Mouse (Mus musculus): ENCODE measurements around the gene Suco. TPM values are rescaled to one million over a fixed set of nuclear protein-coding genes. Genes with fewer than 3 reads are reported as not detected.

The Suco gene
- polyA plus RNA-seq, 1 experiment from 2014 or later = 42.1 TPM

- ATAC-seq (ENCODE audit: low FRiP score, low read depth) = no peak
- Histone ChIP-seq H3K4me3 (no peak overlapping the region), H3K9me3 (no peaks in the 10 kb centered on the region), H3K27ac (replicated peaks) (no peak overlapping the region), H3K36me3 (no peaks in the 10 kb centered on the region), H3K4me1 (no peaks in the 10 kb centered on the region), H3K27me3 (no peaks in the 10 kb centered on the region), H3K4me2 (replicated peaks) (no peak overlapping the region), H3K9ac (replicated peaks) (no peak overlapping the region)
- 91% methylated on average over 12 of the region's 12 CpGs for WGBS
Measured at GRCm38 (mm10) chr1:161887679-161888260, 11.3 kb upstream of the Suco start.

GRCm38 (mm10) chr1:161885762-161886161, 9.3 kb upstream of the Suco start:
- Histone ChIP-seq H3K4me3 (no peak overlapping the region), H3K27ac (replicated peaks) (no peak overlapping the region), H3K4me1 (no peaks in the 10 kb centered on the region), H3K9ac (replicated peaks) (no peak overlapping the region), H3K9me3 (no peaks in the 10 kb centered on the region), H3K36me3 (no peaks in the 10 kb centered on the region), H3K27me3 (no peaks in the 10 kb centered on the region), H3K4me2 (replicated peaks) (no peak overlapping the region)
- WGBS = 73% methylated on average over 1 of the region's 1 CpGs
- ATAC-seq (ENCODE audit: low FRiP score, low read depth) = no peak

- 23% methylated on average over 5 of the region's 5 CpGs for WGBS
- ATAC-seq (ENCODE audit: low FRiP score, low read depth) = no peak
- H3K4me3 ChIP-seq = peak overlapping the region; percentile 89
- no peaks in the 10 kb centered on the region for H3K36me3 ChIP-seq
- H3K4me1 ChIP-seq = peaks cover 23% of the 10 kb centered on the region
- no peak overlapping the region for H3K27ac ChIP-seq (replicated peaks)
- peak overlapping the region; percentile 47; the same call in 1 of the 2 replicates for H3K9ac ChIP-seq (replicated peaks)
- H3K9me3 ChIP-seq = no peaks in the 10 kb centered on the region
- peak overlapping the region; percentile 56 for H3K4me2 ChIP-seq (replicated peaks)
- no peaks in the 10 kb centered on the region; the same call in 1 of the 2 replicates for H3K27me3 ChIP-seq
Measured at GRCm38 (mm10) chr1:161877580-161878142, 1.2 kb upstream of the Suco start.

GRCm38 (mm10) chr1:161875706-161876552, 553 bp downstream of the Suco start:
- peaks cover 23% of the 10 kb centered on the region for H3K4me1 ChIP-seq
- H3K27me3 ChIP-seq = no peaks in the 10 kb centered on the region; the same call in 1 of the 2 replicates
- WGBS = under 1% methylated on average over 34 of the region's 34 CpGs
- no peaks in the 10 kb centered on the region for H3K9me3 ChIP-seq
- peak overlapping the region; percentile 89 for H3K4me3 ChIP-seq
- H3K4me2 ChIP-seq (replicated peaks) = peak overlapping the region; percentile 85
- no peaks in the 10 kb centered on the region for H3K36me3 ChIP-seq
- no peak; the same call in 1 of the 2 replicates for ATAC-seq (ENCODE audit: low FRiP score, low read depth)
- H3K27ac ChIP-seq (replicated peaks) = peak overlapping the region; percentile 98
- peak overlapping the region; percentile 88 for H3K9ac ChIP-seq (replicated peaks)

GRCm38 (mm10) chr1:161869422-161869821, 7.1 kb downstream of the Suco start:
- Histone ChIP-seq H3K4me2 (replicated peaks) (no peak overlapping the region), H3K4me3 (no peak overlapping the region), H3K27ac (replicated peaks) (no peak overlapping the region), H3K9me3 (no peaks in the 10 kb centered on the region), H3K9ac (replicated peaks) (no peak overlapping the region), H3K4me1 (peaks cover 7% of the 10 kb centered on the region), H3K27me3 (no peaks in the 10 kb centered on the region), H3K36me3 (no peaks in the 10 kb centered on the region)
- ATAC-seq (ENCODE audit: low FRiP score, low read depth) = no peak
- WGBS = 94% methylated on average over 1 of the region's 1 CpGs

GRCm38 (mm10) chr1:161868413-161868812, 8.1 kb downstream of the Suco start:
- H3K4me1 ChIP-seq = 0 out of 2 replicates have a peak, but pooled peaks cover 2% of the 10 kb centered on the region
- H3K4me3 ChIP-seq = no peak overlapping the region
- H3K36me3 ChIP-seq = no peaks in the 10 kb centered on the region
- no peak for ATAC-seq (ENCODE audit: low FRiP score, low read depth)
- H3K27me3 ChIP-seq = no peaks in the 10 kb centered on the region
- H3K9ac ChIP-seq (replicated peaks) = no peak overlapping the region
- no peaks in the 10 kb centered on the region for H3K9me3 ChIP-seq
- no peak overlapping the region for H3K27ac ChIP-seq (replicated peaks)
- H3K4me2 ChIP-seq (replicated peaks) = no peak overlapping the region

GRCm38 (mm10) chr1:161863742-161864141, 12.7 kb downstream of the Suco start:
- no peak for ATAC-seq (ENCODE audit: low FRiP score, low read depth)
- WGBS = 86% methylated on average over 2 of the region's 2 CpGs
- H3K36me3 ChIP-seq = no peaks in the 10 kb centered on the region

GRCm38 (mm10) chr1:161859248-161859647, 17.2 kb downstream of the Suco start:
- no peak overlapping the region for H3K27ac ChIP-seq (replicated peaks)
- ATAC-seq (ENCODE audit: low FRiP score, low read depth) = no peak
- peaks cover 12% of the 10 kb centered on the region; the same call in 1 of the 2 replicates for H3K36me3 ChIP-seq
- H3K4me1 ChIP-seq = no peaks in the 10 kb centered on the region
- no peaks in the 10 kb centered on the region for H3K9me3 ChIP-seq
- 94% methylated on average over 2 of the region's 2 CpGs for WGBS
- no peaks in the 10 kb centered on the region for H3K27me3 ChIP-seq
- no peak overlapping the region for H3K4me2 ChIP-seq (replicated peaks)
- H3K9ac ChIP-seq (replicated peaks) = no peak overlapping the region
- no peak overlapping the region for H3K4me3 ChIP-seq

More at GRCm38 (mm10) chr1:161863742-161864141, 12.7 kb downstream of the Suco start:
- H3K4me3 ChIP-seq = no peak overlapping the region
- no peaks in the 10 kb centered on the region for H3K27me3 ChIP-seq
- H3K27ac ChIP-seq (replicated peaks) = no peak overlapping the region
- H3K4me1 ChIP-seq = 0 out of 2 replicates have a peak, but pooled peaks cover 2% of the 10 kb centered on the region
- no peaks in the 10 kb centered on the region for H3K9me3 ChIP-seq
- H3K4me2 ChIP-seq (replicated peaks) = no peak overlapping the region
- H3K9ac ChIP-seq (replicated peaks) = no peak overlapping the region

GRCm38 (mm10) chr1:161826677-161827076, 49.8 kb downstream of the Suco start:
- H3K9ac ChIP-seq (replicated peaks) = no peak overlapping the region
- no peak overlapping the region for H3K4me2 ChIP-seq (replicated peaks)
- H3K36me3 ChIP-seq = peaks cover 27% of the 10 kb centered on the region
- no peak overlapping the region for H3K27ac ChIP-seq (replicated peaks)
- H3K4me3 ChIP-seq = no peak overlapping the region
- no peaks in the 10 kb centered on the region for H3K9me3 ChIP-seq
- WGBS = 94% methylated on average over 2 of the region's 2 CpGs
- no peaks in the 10 kb centered on the region for H3K27me3 ChIP-seq
- H3K4me1 ChIP-seq = no peaks in the 10 kb centered on the region
- ATAC-seq (ENCODE audit: low FRiP score, low read depth) = no peak

GRCm38 (mm10) chr1:161809428-161809827, 67.1 kb downstream of the Suco start:
- H3K4me1 ChIP-seq = no peaks in the 10 kb centered on the region
- no peak overlapping the region for H3K27ac ChIP-seq (replicated peaks)
- no peaks in the 10 kb centered on the region for H3K36me3 ChIP-seq
- ATAC-seq (ENCODE audit: low FRiP score, low read depth) = no peak
- H3K4me3 ChIP-seq = no peak overlapping the region
- H3K9ac ChIP-seq (replicated peaks) = no peak overlapping the region
- no peaks in the 10 kb centered on the region for H3K27me3 ChIP-seq
- no peak overlapping the region for H3K4me2 ChIP-seq (replicated peaks)
- 94% methylated on average over 5 of the region's 5 CpGs for WGBS
- H3K9me3 ChIP-seq = no peaks in the 10 kb centered on the region

GRCm38 (mm10) chr1:161808980-161809379, 67.5 kb downstream of the Suco start:
- H3K36me3 ChIP-seq = no peaks in the 10 kb centered on the region
- no peak overlapping the region for H3K4me3 ChIP-seq
- no peaks in the 10 kb centered on the region for H3K9me3 ChIP-seq
- no peak overlapping the region for H3K4me2 ChIP-seq (replicated peaks)
- ATAC-seq (ENCODE audit: low FRiP score, low read depth) = no peak
- H3K9ac ChIP-seq (replicated peaks) = no peak overlapping the region
- no peak overlapping the region for H3K27ac ChIP-seq (replicated peaks)
- 88% methylated on average over 6 of the region's 6 CpGs for WGBS
- no peaks in the 10 kb centered on the region for H3K4me1 ChIP-seq
- H3K27me3 ChIP-seq = no peaks in the 10 kb centered on the region

GRCm38 (mm10) chr1:161804541-161804971, 71.9 kb downstream of the Suco start:
- no peaks in the 10 kb centered on the region for H3K9me3 ChIP-seq
- H3K4me2 ChIP-seq (replicated peaks) = no peak overlapping the region
- H3K4me1 ChIP-seq = no peaks in the 10 kb centered on the region
- H3K36me3 ChIP-seq = no peaks in the 10 kb centered on the region
- 93% methylated on average over 8 of the region's 8 CpGs for WGBS
- no peak for ATAC-seq (ENCODE audit: low FRiP score, low read depth)
- H3K27ac ChIP-seq (replicated peaks) = no peak overlapping the region
- H3K9ac ChIP-seq (replicated peaks) = no peak overlapping the region
- H3K27me3 ChIP-seq = no peaks in the 10 kb centered on the region
- H3K4me3 ChIP-seq = no peak overlapping the region
